ENCODE assay signal across 8 mouse cellular contexts in genomic region chr7:132766235-132766871, GRCm38 (mm10). TPM values are rescaled to one million over a fixed set of nuclear protein-coding genes. Genes with fewer than 3 reads are reported as not detected.
A peak's percentile ranks its signal among the peaks of the same experiment; 100 is the strongest.
DNase-seq lines count a peak whose midpoint lies in the region; ATAC-seq lines count a peak whose summit lies in the region.

No protein-coding gene starts in this region.

- ATAC-seq in midbrain, embryonic 12.5 days (ENCODE audit: low FRiP score, low read depth) = no peak
- no peak for ATAC-seq in midbrain, embryonic 11.5 days (ENCODE audit: low FRiP score)
- ATAC-seq in erythroblast, adult 5-6 weeks (replicated peaks; ENCODE audit: low FRiP score, poor library complexity, severe bottlenecking) = peak; percentile 64
- ATAC-seq in intestine, embryonic 16.5 days = peak; percentile 53
- no peak for ATAC-seq in monocyte, adult 5-6 weeks (replicated peaks; ENCODE audit: insufficient number of reproducible peaks, low FRiP score, low TSS enrichment, poor library complexity, severe bottlenecking)

- no peak for DNase-seq in midbrain, embryonic 11.5 days (ENCODE audit: low spot score, missing footprints)
- peak; percentile 84 for DNase-seq in skeletal muscle tissue, adult 2 months (ENCODE audit: low read depth, low spot score)
- DNase-seq in layer of hippocampus, adult 9-11 months = no peak
- no peak for DNase-seq in adrenal gland, postnatal 10 days

- no peak overlapping the region for H3K4me3 ChIP-seq in midbrain, embryonic 12.5 days
- H3K4me3 ChIP-seq in midbrain, embryonic 11.5 days (ENCODE audit: low read depth, low read length) = no peak overlapping the region
- H3K4me3 ChIP-seq in intestine, embryonic 16.5 days (ENCODE audit: low read length) = no peak overlapping the region

- H3K36me3 ChIP-seq in midbrain, embryonic 12.5 days = peaks cover 27% of the 10 kb centered on the region; the same call in 1 of the 2 replicates
- H3K36me3 ChIP-seq in midbrain, embryonic 11.5 days (ENCODE audit: control insufficient read depth, insufficient read depth, low read length) = no peaks in the 10 kb centered on the region
- H3K36me3 ChIP-seq in intestine, embryonic 16.5 days (ENCODE audit: control insufficient read depth, insufficient read depth, low read length) = no peaks in the 10 kb centered on the region

- no peaks in the 10 kb centered on the region for H3K9me3 ChIP-seq in midbrain, embryonic 12.5 days
- H3K9me3 ChIP-seq in midbrain, embryonic 11.5 days (ENCODE audit: control insufficient read depth, low read length) = no peaks in the 10 kb centered on the region
- no peaks in the 10 kb centered on the region for H3K9me3 ChIP-seq in intestine, embryonic 16.5 days (ENCODE audit: control insufficient read depth, low read length)

- no peak overlapping the region for H3K9ac ChIP-seq in midbrain, embryonic 12.5 days (replicated peaks)
- H3K9ac ChIP-seq in midbrain, embryonic 11.5 days (ENCODE audit: low read length) = no peak overlapping the region
- H3K9ac ChIP-seq in intestine, embryonic 16.5 days (ENCODE audit: low read depth, low read length) = no peak overlapping the region

- peaks cover 34% of the 10 kb centered on the region for H3K4me1 ChIP-seq in midbrain, embryonic 12.5 days
- no peaks in the 10 kb centered on the region; the same call in 1 of the 2 replicates for H3K4me1 ChIP-seq in midbrain, embryonic 11.5 days (ENCODE audit: control insufficient read depth, insufficient read depth, low read length)
- peaks cover 47% of the 10 kb centered on the region for H3K4me1 ChIP-seq in intestine, embryonic 16.5 days (ENCODE audit: control insufficient read depth, insufficient read depth, low read length)

- no peak overlapping the region for H3K4me2 ChIP-seq in midbrain, embryonic 12.5 days (replicated peaks)
- no peak overlapping the region for H3K4me2 ChIP-seq in midbrain, embryonic 11.5 days
- no peak overlapping the region for H3K4me2 ChIP-seq in intestine, embryonic 16.5 days (ENCODE audit: low read depth, low read length)

- peak overlapping the region; percentile 40; the same call in 1 of the 2 replicates for H3K27ac ChIP-seq in midbrain, embryonic 12.5 days (replicated peaks)
- H3K27ac ChIP-seq in midbrain, embryonic 11.5 days (ENCODE audit: low read depth, low read length) = no peak overlapping the region; the same call in 1 of the 2 replicates
- H3K27ac ChIP-seq in intestine, embryonic 16.5 days (ENCODE audit: low read length) = peak overlapping the region; percentile 82

- 89% methylated on average over 11 of the region's 11 CpGs for WGBS in midbrain, embryonic 12.5 days
- 92% methylated on average over 11 of the region's 11 CpGs for WGBS in midbrain, embryonic 11.5 days
- WGBS in intestine, embryonic 16.5 days = 63% methylated on average over 11 of the region's 11 CpGs

- H3K27me3 ChIP-seq in midbrain, embryonic 12.5 days = no peaks in the 10 kb centered on the region
- no peaks in the 10 kb centered on the region for H3K27me3 ChIP-seq in midbrain, embryonic 11.5 days (ENCODE audit: control insufficient read depth, insufficient read depth, low read length)
- no peaks in the 10 kb centered on the region for H3K27me3 ChIP-seq in intestine, embryonic 16.5 days (replicated peaks; ENCODE audit: control insufficient read depth, insufficient read depth, low read length)

RNA-seq across cellular contexts. Expression of gene Fam53b, which starts 47.3 kb away (rescaled TPM):
- polyA plus RNA-seq in midbrain, embryonic 12.5 days (2016; fragmentation: Nextera tagmentation; extraction: Ambion mirVana) = 28.3 and 39.6 TPM in 2 replicates
- 17.0 and 17.5 TPM in 2 replicates for polyA plus RNA-seq in midbrain, embryonic 11.5 days (2014; fragmentation: Nextera tagmentation; extraction: Ambion mirVana)
- total RNA-seq in erythroblast, adult 5-6 weeks (2015; ENCODE audit: low replicate concordance) = 119 and 143 TPM in 2 replicates
- 126 and 169 TPM in 2 replicates for total RNA-seq in erythroblast, adult 5-6 weeks (2017; ENCODE audit: low replicate concordance)
- polyA plus RNA-seq in intestine, embryonic 16.5 days (2015; fragmentation: Nextera tagmentation; extraction: Ambion mirVana) = 22.2 and 23.7 TPM in 2 replicates
- total RNA-seq in monocyte, adult 5-6 weeks (2017) = 15.8 to 51.1 TPM (median 20.4 TPM) in 3 replicates
- total RNA-seq in adrenal gland, postnatal 10 days (2021) = 10 to 100 TPM; 58.4 to 75.1 TPM

Comparison
In these comparisons a context has a peak if more than half of its experiments do, and no peak if none do; other contexts are left out.
1. ATAC-seq: peak in erythroblast, adult 5-6 weeks (single experiment) and intestine, embryonic 16.5 days (single experiment); none in midbrain, embryonic 12.5 days (single experiment), midbrain, embryonic 11.5 days (single experiment) and monocyte, adult 5-6 weeks (single experiment).